Mouse (Mus musculus) liver, adult 2 months (tissue): ENCODE measurements around the gene Lcat. TPM values are rescaled to one million over a fixed set of nuclear protein-coding genes. Genes with fewer than 3 reads are reported as not detected.

ENCODE experiments used
- DNase-seq: peaks from one replicate; pipeline ENCODE4 v3.0.0-alpha.2; 2011; ENCODE audit warnings: low read depth, low spot score; ENCODE audit errors: extremely low read depth
- H3K27ac ChIP-seq: fragments of 200-500 bp; replicated peaks from 2 replicates; pipeline ENCODE4 v1.5.1; 2012; ENCODE audit warnings: low read depth, mild to moderate bottlenecking, control low read depth, inconsistent platforms, low read length; ENCODE audit not compliant: insufficient read depth
- H3K27me3 ChIP-seq: fragments of 200-500 bp; 2 replicates; pipeline ENCODE4 v1.6.1; 2012; ENCODE audit warnings: mild to moderate bottlenecking, moderate library complexity, low read length, inconsistent platforms; ENCODE audit not compliant: control insufficient read depth, insufficient read depth
- H3K36me3 ChIP-seq: fragments of 200-500 bp; 2 replicates; pipeline ENCODE4 v1.6.1; 2012; ENCODE audit warnings: low read length, inconsistent platforms; ENCODE audit not compliant: control insufficient read depth, insufficient read depth
- H3K4me1 ChIP-seq: fragments of 200-500 bp; 2 replicates; pipeline ENCODE4 v1.6.1; 2011; ENCODE audit warnings: low read length; ENCODE audit not compliant: control insufficient read depth, insufficient read depth
- H3K4me3 ChIP-seq: fragments of 200-500 bp; 2 replicates; pipeline ENCODE4 v1.5.1; 2011; ENCODE audit warnings: low read depth, mild to moderate bottlenecking, control low read depth, low read length, moderate library complexity; ENCODE audit not compliant: insufficient read depth
- H3K79me2 ChIP-seq: fragments of 200-500 bp; 2 replicates; pipeline ENCODE4 v1.6.1; 2012; ENCODE audit warnings: inconsistent platforms, mild to moderate bottlenecking, low read length, moderate library complexity; ENCODE audit not compliant: control insufficient read depth, insufficient read depth
- H3K9ac ChIP-seq: fragments of 200-500 bp; 2 replicates; pipeline ENCODE4 v1.6.1; 2012; ENCODE audit warnings: low read depth, mild to moderate bottlenecking, control low read depth, inconsistent platforms, low read length
- CTCF ChIP-seq: fragments of 200-500 bp; IDR thresholded peaks from 2 replicates; pipeline ENCODE4 v1.5.1; 2011; ENCODE audit warnings: low read depth, low read length, control low read depth
- POLR2A ChIP-seq: fragments of 200-500 bp; IDR thresholded peaks from 2 replicates; pipeline ENCODE4 v1.6.1; 2011; ENCODE audit warnings: low read length, control low read depth; ENCODE audit not compliant: insufficient read depth; ENCODE audit errors: extremely low read depth
- WGBS: fragments of 180-500 bp; shearing (Covaris S2); methylation state at CpG from one replicate; pipeline ENCODE4 v1.1.7; 2018; 5-methylcytosine and 5-hydroxymethylcytosine counted together
- polyA plus RNA-seq: library from polyadenylated mRNA; depleted of rRNA; stranded (reverse); fragments of >200 nt; gene quantifications from 2 replicates; pipeline ENCODE4 v1.2.3, GENCODE M21; 2012
- total RNA-seq: library from RNA; depleted of rRNA; stranded (reverse); fragments of >200 nt; gene quantifications from 2 replicates; pipeline ENCODE4 v1.2.3, GENCODE M21; 2014

Gene Lcat
- total and polyA plus RNA-seq, 2 experiments = 215 to 919 TPM

- TF ChIP-seq POLR2A (no peak), CTCF (no peak)
- WGBS = 29% methylated on average over 7 of the region's 7 CpGs
- peaks cover 5% of the 10 kb centered on the region; the same call in 1 of the 2 replicates for H3K4me1 ChIP-seq
- DNase-seq = peak; percentile 90
- H3K4me3 ChIP-seq = no peak overlapping the region
- H3K9ac ChIP-seq = no peak overlapping the region
- H3K27ac ChIP-seq = no peak overlapping the region
- no peaks in the 10 kb centered on the region for H3K27me3 ChIP-seq
- peaks cover 9% of the 10 kb centered on the region; the same call in 1 of the 2 replicates for H3K79me2 ChIP-seq
- H3K36me3 ChIP-seq = no peaks in the 10 kb centered on the region; the same call in 1 of the 2 replicates
Observed at GRCm38 (mm10) chr8:105959350-105959749, 16.2 kb upstream of the Lcat start.

GRCm38 (mm10) chr8:105957813-105958212 is 14.6 kb upstream of the Lcat start:
- peaks cover 6% of the 10 kb centered on the region; the same call in 1 of the 2 replicates for H3K36me3 ChIP-seq
- H3K27me3 ChIP-seq = no peaks in the 10 kb centered on the region
- no peak overlapping the region for H3K9ac ChIP-seq
- no peak for DNase-seq
- no peak overlapping the region for H3K27ac ChIP-seq
- H3K4me1 ChIP-seq = peaks cover 3% of the 10 kb centered on the region; the same call in 1 of the 2 replicates
- no peaks in the 10 kb centered on the region for H3K79me2 ChIP-seq
- no peak for TF ChIP-seq POLR2A
- TF ChIP-seq CTCF = peak; percentile 17; the same call in 1 of the 2 replicates
- WGBS = 74% methylated on average over 3 of the region's 4 CpGs
- H3K4me3 ChIP-seq = no peak overlapping the region

GRCm38 (mm10) chr8:105956556-105956955 is 13.4 kb upstream of the Lcat start:
- no peak overlapping the region for H3K27ac ChIP-seq
- no peak overlapping the region for H3K9ac ChIP-seq
- H3K27me3 ChIP-seq = no peaks in the 10 kb centered on the region
- WGBS = 89% methylated on average over 4 of the region's 4 CpGs
- peaks cover 6% of the 10 kb centered on the region; the same call in 1 of the 2 replicates for H3K36me3 ChIP-seq
- no peak overlapping the region for H3K4me3 ChIP-seq
- H3K4me1 ChIP-seq = peaks cover 3% of the 10 kb centered on the region; the same call in 1 of the 2 replicates
- no peak for DNase-seq
- H3K79me2 ChIP-seq = no peaks in the 10 kb centered on the region
- no peak for TF ChIP-seq POLR2A
- TF ChIP-seq CTCF = no peak

- H3K9ac ChIP-seq = no peak overlapping the region
- no peak overlapping the region for H3K4me3 ChIP-seq
- H3K79me2 ChIP-seq = no peaks in the 10 kb centered on the region; the same call in 1 of the 2 replicates
- H3K27ac ChIP-seq = no peak overlapping the region
- WGBS = 63% methylated on average over 7 of the region's 7 CpGs
- H3K36me3 ChIP-seq = peaks cover 6% of the 10 kb centered on the region; the same call in 1 of the 2 replicates
- no peak for DNase-seq
- no peaks in the 10 kb centered on the region for H3K27me3 ChIP-seq
- no peaks in the 10 kb centered on the region for H3K4me1 ChIP-seq
- TF ChIP-seq CTCF (no peak), POLR2A (no peak)
Observed at GRCm38 (mm10) chr8:105951057-105951659, 8.0 kb upstream of the Lcat start.

GRCm38 (mm10) chr8:105949350-105949749 is 6.2 kb upstream of the Lcat start:
- H3K79me2 ChIP-seq = no peaks in the 10 kb centered on the region; the same call in 1 of the 2 replicates
- H3K27ac ChIP-seq = no peak overlapping the region
- no peak overlapping the region for H3K9ac ChIP-seq
- no peak for TF ChIP-seq POLR2A
- TF ChIP-seq CTCF = no peak
- no peaks in the 10 kb centered on the region for H3K4me1 ChIP-seq
- no peak for DNase-seq
- no peak overlapping the region for H3K4me3 ChIP-seq
- WGBS = 52% methylated on average over 10 of the region's 10 CpGs
- H3K27me3 ChIP-seq = no peaks in the 10 kb centered on the region
- peaks cover 6% of the 10 kb centered on the region; the same call in 1 of the 2 replicates for H3K36me3 ChIP-seq

DNA sequence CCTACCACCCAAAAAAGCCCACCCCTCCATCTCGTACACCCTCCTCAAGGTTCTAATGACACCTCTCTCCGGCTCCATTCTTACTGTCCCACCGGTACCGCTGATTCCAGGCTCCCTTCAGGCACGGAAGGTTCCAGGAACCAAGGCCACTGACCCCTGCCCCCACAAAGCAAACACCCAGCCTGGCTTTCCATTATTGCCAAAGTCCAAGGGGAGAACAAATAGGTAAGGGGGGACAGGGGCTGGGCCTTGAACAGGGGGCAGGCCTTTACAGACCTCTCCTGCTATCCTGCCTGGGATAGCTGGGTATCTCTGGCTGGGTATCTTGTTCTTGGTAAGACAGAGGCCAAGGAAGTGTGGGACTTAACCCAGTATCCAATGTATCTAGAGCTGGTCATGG is 640 bp downstream of the Lcat start:
- Histone ChIP-seq H3K9ac (peak overlapping the region; percentile 80), H3K4me1 (peaks cover 10% of the 10 kb centered on the region), H3K27ac (peak overlapping the region; percentile 89), H3K36me3 (peaks cover 6% of the 10 kb centered on the region; the same call in 1 of the 2 replicates), H3K27me3 (no peaks in the 10 kb centered on the region), H3K4me3 (peak overlapping the region; percentile 64), H3K79me2 (peaks cover 8% of the 10 kb centered on the region; the same call in 1 of the 2 replicates)
- WGBS = 27% methylated on average over 5 of the region's 5 CpGs
- DNase-seq = peak; percentile 95
- TF ChIP-seq CTCF = no peak
